Mouse (Mus musculus): ENCODE data around the gene Slc35e3. TPM values are rescaled to one million over a fixed set of nuclear protein-coding genes. Genes with fewer than 3 reads are reported as not detected.
A peak's percentile ranks its signal among the peaks of the same experiment; 100 is the strongest.

Gene Slc35e3
- polyA plus RNA-seq, 1 experiment, result not detected

DNA sequence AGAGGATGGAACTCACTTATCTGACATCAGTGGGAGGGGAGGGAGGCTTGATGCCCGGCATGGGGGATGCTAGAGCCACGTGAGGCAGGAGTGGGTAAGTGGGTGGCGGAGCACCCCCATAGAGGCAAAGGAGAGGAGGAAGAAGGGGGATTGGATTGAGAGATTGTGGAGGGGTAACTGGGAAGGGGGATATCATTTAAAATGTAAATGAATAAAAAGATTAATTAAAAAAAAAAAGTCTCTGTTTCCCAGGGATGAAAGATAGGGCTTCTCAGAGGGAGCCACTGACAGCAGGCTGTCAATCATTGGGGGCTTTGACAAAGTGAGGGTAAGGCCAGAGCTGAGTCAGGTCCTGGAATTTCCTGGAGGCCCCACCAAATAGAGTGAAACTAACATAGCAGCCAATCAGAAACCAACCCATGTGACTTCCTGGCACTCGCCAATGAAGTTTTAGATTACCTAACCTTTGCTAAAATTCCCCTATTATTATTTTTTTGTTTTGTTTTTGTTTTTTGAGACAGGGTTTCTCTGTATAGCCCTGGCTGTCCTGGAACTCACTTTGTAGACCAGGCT is 31.2 kb downstream of the Slc35e3 start:
- Histone ChIP-seq H3K36me3 (ENCODE audit: control insufficient read depth) (no peaks in the 10 kb centered on the region), H3K4me1 (ENCODE audit: control insufficient read depth) (peaks cover 11% of the 10 kb centered on the region), H3K9me3 (ENCODE audit: control insufficient read depth, low read length) (no peaks in the 10 kb centered on the region), H3K27me3 (ENCODE audit: control insufficient read depth) (no peaks in the 10 kb centered on the region), H3K4me3 (replicated peaks) (no peak overlapping the region)
- TF ChIP-seq GATA1 (IDR thresholded peaks at IDR 0.05; ENCODE audit: low read length) (no peak), TAL1 (IDR thresholded peaks at IDR 0.05; ENCODE audit: low read length) (no peak)

GRCm38 (mm10) chr10:117714048-117714545 is 32.1 kb downstream of the Slc35e3 start:
- no peaks in the 10 kb centered on the region for H3K9me3 ChIP-seq (ENCODE audit: control insufficient read depth, low read length)
- TF ChIP-seq TAL1 (IDR thresholded peaks at IDR 0.05; ENCODE audit: low read length) (no peak), GATA1 (IDR thresholded peaks at IDR 0.05; ENCODE audit: low read length) (no peak)
- no peak overlapping the region for H3K4me3 ChIP-seq (replicated peaks)
- H3K36me3 ChIP-seq (ENCODE audit: control insufficient read depth), result no peaks in the 10 kb centered on the region; the same call in 1 of the 2 replicates
- no peaks in the 10 kb centered on the region for H3K27me3 ChIP-seq (ENCODE audit: control insufficient read depth)
- H3K4me1 ChIP-seq (ENCODE audit: control insufficient read depth), result peaks cover 14% of the 10 kb centered on the region

DNA sequence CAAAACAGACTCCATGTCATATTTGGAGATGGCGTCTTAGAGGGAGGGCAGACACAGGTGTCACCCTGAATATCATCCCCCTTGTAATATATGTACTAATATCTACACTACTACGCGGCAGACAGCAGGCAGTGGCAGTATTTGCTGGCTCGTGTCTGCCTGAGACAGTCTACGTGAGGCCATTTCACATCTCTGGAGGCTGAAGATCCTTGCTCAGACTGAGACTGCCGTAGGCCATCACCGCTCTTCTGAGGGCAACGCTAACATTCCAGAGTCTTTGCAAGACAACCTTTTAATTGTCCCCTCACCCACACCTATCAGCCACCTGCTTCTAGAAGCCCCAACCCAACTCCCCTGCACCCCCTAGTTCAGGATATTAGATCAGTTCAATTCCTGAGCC is 32.7 kb downstream of the Slc35e3 start:
- peaks cover 5% of the 10 kb centered on the region for H3K36me3 ChIP-seq (ENCODE audit: control insufficient read depth)
- no peak for TF ChIP-seq GATA1 (IDR thresholded peaks at IDR 0.05; ENCODE audit: low read length)
- TF ChIP-seq TAL1 (IDR thresholded peaks at IDR 0.05; ENCODE audit: low read length), result no peak
- no peak overlapping the region for H3K4me3 ChIP-seq (replicated peaks)
- H3K27me3 ChIP-seq (ENCODE audit: control insufficient read depth), result no peaks in the 10 kb centered on the region
- H3K9me3 ChIP-seq (ENCODE audit: control insufficient read depth, low read length), result no peaks in the 10 kb centered on the region
- peaks cover 19% of the 10 kb centered on the region for H3K4me1 ChIP-seq (ENCODE audit: control insufficient read depth)

DNA sequence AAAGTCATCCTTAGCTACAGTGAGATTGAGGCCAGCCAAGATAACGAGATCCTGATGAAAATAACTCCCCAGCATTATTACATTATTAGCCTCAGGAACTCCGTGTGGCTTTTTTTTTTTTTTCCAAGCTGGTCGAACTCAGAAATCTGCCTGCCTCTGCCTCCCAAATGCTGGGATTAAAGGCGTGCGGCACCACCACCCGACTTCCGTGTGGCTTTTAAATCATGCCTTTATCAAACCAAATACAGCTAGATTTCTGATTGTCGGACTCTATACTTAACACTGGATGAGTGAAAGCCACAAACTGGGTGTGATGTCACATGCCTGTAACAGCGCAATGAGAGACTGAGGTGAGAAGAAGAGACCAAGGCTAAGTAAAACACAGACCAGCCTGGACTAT is 33.3 kb downstream of the Slc35e3 start:
- H3K4me3 ChIP-seq (replicated peaks), result no peak overlapping the region
- H3K36me3 ChIP-seq (ENCODE audit: control insufficient read depth), result peaks cover 7% of the 10 kb centered on the region
- peaks cover 19% of the 10 kb centered on the region for H3K4me1 ChIP-seq (ENCODE audit: control insufficient read depth)
- H3K27me3 ChIP-seq (ENCODE audit: control insufficient read depth), result no peaks in the 10 kb centered on the region
- TF ChIP-seq TAL1 (IDR thresholded peaks at IDR 0.05; ENCODE audit: low read length) (no peak), GATA1 (IDR thresholded peaks at IDR 0.05; ENCODE audit: low read length) (no peak)
- no peaks in the 10 kb centered on the region for H3K9me3 ChIP-seq (ENCODE audit: control insufficient read depth, low read length)

DNA sequence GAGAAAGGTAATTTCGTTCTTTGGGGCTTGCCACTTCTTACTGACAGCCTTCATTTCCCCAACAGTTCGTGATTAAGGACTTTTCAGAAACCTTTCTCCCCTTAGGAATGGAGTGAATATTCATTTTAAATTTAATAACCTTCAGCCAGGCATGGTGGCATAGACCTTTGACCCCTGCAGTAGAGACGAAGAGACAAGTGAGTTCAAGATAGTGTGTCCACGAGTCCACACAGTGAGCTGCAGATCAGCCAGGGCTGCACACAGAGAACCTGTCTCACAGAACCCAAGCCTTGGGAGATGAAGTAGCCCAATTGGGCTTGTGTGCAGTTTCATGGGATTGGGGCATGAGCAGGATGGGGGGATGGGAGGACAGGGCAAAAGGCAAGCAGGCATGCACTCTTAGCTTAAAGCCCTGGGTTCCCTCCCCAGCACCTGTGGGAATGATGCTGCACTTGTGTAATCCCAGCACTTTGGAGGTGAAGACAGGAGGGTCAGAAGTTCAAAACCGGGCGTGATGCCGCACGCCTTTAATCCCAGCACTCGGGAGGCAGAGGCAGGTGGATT is 33.9 kb downstream of the Slc35e3 start:
- H3K4me1 ChIP-seq (ENCODE audit: control insufficient read depth), result peaks cover 22% of the 10 kb centered on the region

DNA sequence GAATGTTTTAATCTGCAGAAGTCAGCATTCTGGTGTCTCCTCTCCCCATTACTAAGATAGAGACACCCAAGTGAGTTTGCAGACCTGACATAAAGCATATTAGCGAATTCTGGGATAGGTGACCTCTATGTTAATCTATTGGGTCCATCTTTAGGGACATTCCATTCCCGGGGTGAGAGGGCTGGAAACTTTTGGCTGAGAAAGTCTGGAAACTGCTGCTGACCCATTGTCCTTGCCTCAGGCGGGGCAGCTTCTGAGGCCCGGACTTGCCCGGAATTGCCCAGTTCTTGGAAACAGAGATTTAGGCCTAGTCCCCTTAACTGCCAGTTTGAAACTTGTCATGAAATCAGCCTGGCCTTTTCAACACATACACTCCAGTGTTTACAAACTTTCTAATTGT is 34.8 kb downstream of the Slc35e3 start:
- Histone ChIP-seq H3K36me3 (ENCODE audit: control insufficient read depth) (peaks cover 22% of the 10 kb centered on the region), H3K4me3 (replicated peaks) (peak overlapping the region; percentile 98), H3K4me1 (ENCODE audit: control insufficient read depth) (peaks cover 30% of the 10 kb centered on the region), H3K9me3 (ENCODE audit: control insufficient read depth, low read length) (no peaks in the 10 kb centered on the region), H3K27me3 (ENCODE audit: control insufficient read depth) (no peaks in the 10 kb centered on the region)
- TF ChIP-seq TAL1 (IDR thresholded peaks at IDR 0.05; ENCODE audit: low read length) (no peak), GATA1 (IDR thresholded peaks at IDR 0.05; ENCODE audit: low read length) (no peak)

More for the DNA sequence above, 33.9 kb downstream of the Slc35e3 start:
- Histone ChIP-seq H3K9me3 (ENCODE audit: control insufficient read depth, low read length) (no peaks in the 10 kb centered on the region), H3K36me3 (ENCODE audit: control insufficient read depth) (peaks cover 13% of the 10 kb centered on the region), H3K4me3 (replicated peaks) (no peak overlapping the region), H3K27me3 (ENCODE audit: control insufficient read depth) (no peaks in the 10 kb centered on the region)
- TF ChIP-seq GATA1 (IDR thresholded peaks at IDR 0.05; ENCODE audit: low read length), result no peak
- no peak for TF ChIP-seq TAL1 (IDR thresholded peaks at IDR 0.05; ENCODE audit: low read length)

- TF ChIP-seq GATA1 (IDR thresholded peaks at IDR 0.05; ENCODE audit: low read length), result no peak
- H3K27me3 ChIP-seq (ENCODE audit: control insufficient read depth), result no peaks in the 10 kb centered on the region
- peak within 1 kb of the TSS; percentile 98 for H3K4me3 ChIP-seq (replicated peaks)
- H3K4me1 ChIP-seq (ENCODE audit: control insufficient read depth), result peaks cover 30% of the 10 kb centered on the region
- peaks cover 27% of the 10 kb centered on the region for H3K36me3 ChIP-seq (ENCODE audit: control insufficient read depth)
- no peaks in the 10 kb centered on the region for H3K9me3 ChIP-seq (ENCODE audit: control insufficient read depth, low read length)
Measured at GRCm38 (mm10) chr10:117710604-117711141, 35.5 kb downstream of the Slc35e3 start, which contains the start of gene Mdm2. Gene Mdm2, minus strand, starts transcription at chr10:117710758.

DNA sequence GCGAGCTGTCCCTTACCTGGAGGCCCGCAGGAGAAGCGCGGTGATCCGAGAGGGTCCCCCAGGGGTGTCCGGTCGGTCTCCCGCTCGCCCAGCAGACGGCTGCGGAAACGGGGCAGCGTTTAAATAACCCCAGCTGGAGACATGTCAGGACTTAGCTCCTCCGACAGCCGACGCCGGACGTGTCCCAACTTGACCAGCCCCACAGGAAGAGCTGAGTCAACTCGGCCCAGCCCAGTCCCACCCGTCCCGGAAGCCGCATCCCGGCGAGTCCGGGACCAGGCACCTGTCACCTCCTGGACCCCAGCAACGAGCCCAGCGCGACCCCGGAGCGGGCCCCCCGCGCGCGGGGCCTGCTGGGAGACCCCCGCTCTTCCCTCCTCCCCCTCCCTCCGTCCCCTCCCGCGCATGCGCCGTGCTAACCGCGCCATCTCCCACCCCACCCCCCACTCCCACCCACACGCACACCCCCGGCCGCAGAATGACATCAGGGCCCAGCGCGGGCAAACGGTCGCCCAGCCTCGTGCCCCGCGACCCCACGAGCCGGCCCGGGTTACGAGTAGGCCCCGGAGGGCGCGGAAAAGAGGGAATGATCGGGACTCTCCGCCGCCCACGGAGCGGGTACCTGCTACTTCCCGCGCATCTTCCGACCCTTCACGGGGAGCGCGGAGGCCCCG is 36.1 kb downstream of the Slc35e3 start:
- Histone ChIP-seq H3K36me3 (ENCODE audit: control insufficient read depth) (peaks cover 33% of the 10 kb centered on the region), H3K27me3 (ENCODE audit: control insufficient read depth) (no peaks in the 10 kb centered on the region), H3K4me1 (ENCODE audit: control insufficient read depth) (peaks cover 30% of the 10 kb centered on the region), H3K9me3 (ENCODE audit: control insufficient read depth, low read length) (no peaks in the 10 kb centered on the region), H3K4me3 (replicated peaks) (peak overlapping the region; percentile 98)
- TF ChIP-seq GATA1 (IDR thresholded peaks at IDR 0.05; ENCODE audit: low read length) (no peak), TAL1 (IDR thresholded peaks at IDR 0.05; ENCODE audit: low read length) (no peak)

GRCm38 (mm10) chr10:117709326-117709830 is 36.8 kb downstream of the Slc35e3 start:
- Histone ChIP-seq H3K9me3 (ENCODE audit: control insufficient read depth, low read length) (no peaks in the 10 kb centered on the region), H3K4me3 (replicated peaks) (peak overlapping the region; percentile 98), H3K36me3 (ENCODE audit: control insufficient read depth) (peaks cover 40% of the 10 kb centered on the region), H3K4me1 (ENCODE audit: control insufficient read depth) (peaks cover 30% of the 10 kb centered on the region), H3K27me3 (ENCODE audit: control insufficient read depth) (no peaks in the 10 kb centered on the region)
- no peak for TF ChIP-seq GATA1 (IDR thresholded peaks at IDR 0.05; ENCODE audit: low read length)
- no peak for TF ChIP-seq TAL1 (IDR thresholded peaks at IDR 0.05; ENCODE audit: low read length)
